Mouse (Mus musculus): ENCODE data around the gene Pafah2.
"Not testable (repeated sequence)": the region's sequence is repeated elsewhere in the genome, so short reads cannot be mapped to it uniquely, and the experiment has no call there.

The Pafah2 gene

GRCm38 (mm10) chr4:134373295-134373694 is 22.8 kb upstream of the Pafah2 start:
- DNase-seq (ENCODE audit: low read depth, low spot score), result no peak

- DNase-seq (ENCODE audit: low read depth, low spot score), result no peak
Observed at GRCm38 (mm10) chr4:134374306-134374705, 21.8 kb upstream of the Pafah2 start.

GRCm38 (mm10) chr4:134378089-134378615 is 18.0 kb upstream of the Pafah2 start:
- DNase-seq (ENCODE audit: low read depth, low spot score), result no peak

GRCm38 (mm10) chr4:134379510-134379909 is 16.6 kb upstream of the Pafah2 start:
- DNase-seq (ENCODE audit: low read depth, low spot score), result no peak

GRCm38 (mm10) chr4:134383750-134384149 is 12.4 kb upstream of the Pafah2 start, which contains the start of gene Extl1:
TSS of gene Extl1 (minus strand) at chr4:134383850.
- not testable (repeated sequence) for DNase-seq (ENCODE audit: low read depth, low spot score)

GRCm38 (mm10) chr4:134387268-134387667 is 8.9 kb upstream of the Pafah2 start:
- no peak for DNase-seq (ENCODE audit: low read depth, low spot score)

- DNase-seq (ENCODE audit: low read depth, low spot score), result no peak
Observed at GRCm38 (mm10) chr4:134388397-134388796, 7.7 kb upstream of the Pafah2 start.

- DNase-seq (ENCODE audit: low read depth, low spot score), result no peak
Observed at GRCm38 (mm10) chr4:134391636-134392035, 4.5 kb upstream of the Pafah2 start.

GRCm38 (mm10) chr4:134392595-134392994 is 3.5 kb upstream of the Pafah2 start:
- DNase-seq (ENCODE audit: low read depth, low spot score), result no peak

GRCm38 (mm10) chr4:134393026-134393425 is 3.1 kb upstream of the Pafah2 start:
- no peak for DNase-seq (ENCODE audit: low read depth, low spot score)

GRCm38 (mm10) chr4:134395142-134395541 is 978 bp upstream of the Pafah2 start:
- no peak for DNase-seq (ENCODE audit: low read depth, low spot score)

- DNase-seq (ENCODE audit: low read depth, low spot score), result no peak
Observed at GRCm38 (mm10) chr4:134397121-134397520, 1.0 kb downstream of the Pafah2 start.

GRCm38 (mm10) chr4:134397732-134398131 is 1.6 kb downstream of the Pafah2 start:
- DNase-seq (ENCODE audit: low read depth, low spot score), result no peak

GRCm38 (mm10) chr4:134400206-134400605 is 4.1 kb downstream of the Pafah2 start:
- no peak for DNase-seq (ENCODE audit: low read depth, low spot score)

GRCm38 (mm10) chr4:134401181-134401661 is 5.1 kb downstream of the Pafah2 start:
- DNase-seq (ENCODE audit: low read depth, low spot score), result no peak

- no peak for DNase-seq (ENCODE audit: low read depth, low spot score)
Observed at GRCm38 (mm10) chr4:134401856-134402570, 5.9 kb downstream of the Pafah2 start.

GRCm38 (mm10) chr4:134402571-134403262 is 6.6 kb downstream of the Pafah2 start:
- no peak for DNase-seq (ENCODE audit: low read depth, low spot score)

GRCm38 (mm10) chr4:134403721-134404120 is 7.6 kb downstream of the Pafah2 start:
- DNase-seq (ENCODE audit: low read depth, low spot score), result no peak

GRCm38 (mm10) chr4:134409286-134409685 is 13.2 kb downstream of the Pafah2 start:
- DNase-seq (ENCODE audit: low read depth, low spot score), result no peak

GRCm38 (mm10) chr4:134416177-134416576 is 20.1 kb downstream of the Pafah2 start:
- DNase-seq (ENCODE audit: low read depth, low spot score), result no peak

- no peak for DNase-seq (ENCODE audit: low read depth, low spot score)
Observed at GRCm38 (mm10) chr4:134416602-134417001, 20.5 kb downstream of the Pafah2 start.

GRCm38 (mm10) chr4:134417111-134417510 is 21.0 kb downstream of the Pafah2 start:
- no peak for DNase-seq (ENCODE audit: low read depth, low spot score)

GRCm38 (mm10) chr4:134421971-134422370 is 25.9 kb downstream of the Pafah2 start:
- DNase-seq (ENCODE audit: low read depth, low spot score), result no peak

Data from WW6 (cell line).